Mouse (Mus musculus): ENCODE measurements around the gene Plxna2.

The Plxna2 gene

GRCm38 (mm10) chr1:194704171-194704855 lies 86.3 kb downstream of the Plxna2 start:
- DNase-seq (ENCODE audit: low spot score), result no peak

GRCm38 (mm10) chr1:194706566-194706965 lies 88.5 kb downstream of the Plxna2 start:
- no peak for DNase-seq (ENCODE audit: low spot score)

GRCm38 (mm10) chr1:194712373-194712772 lies 94.4 kb downstream of the Plxna2 start:
- DNase-seq (ENCODE audit: low spot score), result no peak

- DNase-seq (ENCODE audit: low spot score), result no peak
These were observed 96.4 kb downstream of the Plxna2 start for GRCm38 (mm10) chr1:194714138-194715031.

- no peak for DNase-seq (ENCODE audit: low spot score)
These were observed 99.4 kb downstream of the Plxna2 start for GRCm38 (mm10) chr1:194717451-194717874.

- no peak for DNase-seq (ENCODE audit: low spot score)
These were observed 102.4 kb downstream of the Plxna2 start for GRCm38 (mm10) chr1:194720406-194720805.

GRCm38 (mm10) chr1:194721260-194721659 lies 103.2 kb downstream of the Plxna2 start:
- DNase-seq (ENCODE audit: low spot score), result no peak

- DNase-seq (ENCODE audit: low spot score), result peak; percentile 53
These were observed 104.3 kb downstream of the Plxna2 start for GRCm38 (mm10) chr1:194722329-194722728.

GRCm38 (mm10) chr1:194734836-194735235 lies 116.8 kb downstream of the Plxna2 start:
- no peak for DNase-seq (ENCODE audit: low spot score)

GRCm38 (mm10) chr1:194739894-194740293 lies 121.9 kb downstream of the Plxna2 start:
- no peak for DNase-seq (ENCODE audit: low spot score)

- DNase-seq (ENCODE audit: low spot score), result peak; percentile 45
These were observed 124.9 kb downstream of the Plxna2 start for GRCm38 (mm10) chr1:194742901-194743422.

GRCm38 (mm10) chr1:194745177-194745934 lies 127.3 kb downstream of the Plxna2 start:
- DNase-seq (ENCODE audit: low spot score), result no peak

GRCm38 (mm10) chr1:194746332-194747249 lies 128.6 kb downstream of the Plxna2 start:
- no peak for DNase-seq (ENCODE audit: low spot score)

GRCm38 (mm10) chr1:194747258-194747657 lies 129.2 kb downstream of the Plxna2 start:
- no peak for DNase-seq (ENCODE audit: low spot score)

GRCm38 (mm10) chr1:194753168-194753567 lies 135.2 kb downstream of the Plxna2 start:
- no peak for DNase-seq (ENCODE audit: low spot score)

GRCm38 (mm10) chr1:194756001-194756400 lies 138.0 kb downstream of the Plxna2 start:
- DNase-seq (ENCODE audit: low spot score), result no peak

GRCm38 (mm10) chr1:194756409-194756808 lies 138.4 kb downstream of the Plxna2 start:
- DNase-seq (ENCODE audit: low spot score), result no peak

- DNase-seq (ENCODE audit: low spot score), result no peak
These were observed 138.8 kb downstream of the Plxna2 start for GRCm38 (mm10) chr1:194756863-194757262.

- DNase-seq (ENCODE audit: low spot score), result no peak
These were observed 143.6 kb downstream of the Plxna2 start for GRCm38 (mm10) chr1:194761432-194762212.

GRCm38 (mm10) chr1:194762896-194763295 lies 144.9 kb downstream of the Plxna2 start:
- no peak for DNase-seq (ENCODE audit: low spot score)
